Mouse (Mus musculus) cerebral cortex, adult 2 months (tissue): Measurements from ENCODE around the gene Nectin1.

Experiments used
- whole genome bisulfite sequencing: fragments of 180-500 bp; shearing (Covaris S2); methylation state at CpG from one replicate; pipeline ENCODE4 v1.1.7; 2018; 5-methylcytosine and 5-hydroxymethylcytosine counted together

Nectin1 gene

DNA sequence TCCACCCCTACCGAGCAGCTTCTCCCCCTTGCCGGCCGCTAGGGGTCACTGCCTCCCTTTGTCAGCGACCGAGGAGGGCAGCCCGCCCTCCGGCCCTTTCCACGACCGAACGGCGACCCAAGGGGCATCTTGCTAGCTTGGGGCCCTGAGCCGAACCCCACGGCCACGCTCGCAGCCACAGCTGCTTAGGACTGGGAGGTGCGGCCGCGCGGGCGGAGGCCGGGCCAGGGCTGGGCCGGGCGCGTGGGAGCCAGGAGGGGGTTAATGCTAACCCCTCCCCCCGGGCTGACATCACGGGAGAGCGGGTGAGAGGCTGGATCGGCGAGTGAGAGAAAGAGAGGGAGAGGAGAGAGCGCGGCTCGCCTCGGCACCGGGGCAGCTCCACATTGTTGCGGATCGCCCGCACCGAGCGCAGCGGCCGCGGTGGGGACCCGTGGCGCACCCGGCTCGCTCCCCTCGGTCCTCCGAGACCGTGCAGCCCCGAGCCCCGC is at the start of gene Nectin1:
TSS of gene Nectin1 (plus strand) at position 338 of the 491 bp plus-strand sequence.
- under 1% methylated on average over 46 of the region's 51 CpGs for WGBS

DNA sequence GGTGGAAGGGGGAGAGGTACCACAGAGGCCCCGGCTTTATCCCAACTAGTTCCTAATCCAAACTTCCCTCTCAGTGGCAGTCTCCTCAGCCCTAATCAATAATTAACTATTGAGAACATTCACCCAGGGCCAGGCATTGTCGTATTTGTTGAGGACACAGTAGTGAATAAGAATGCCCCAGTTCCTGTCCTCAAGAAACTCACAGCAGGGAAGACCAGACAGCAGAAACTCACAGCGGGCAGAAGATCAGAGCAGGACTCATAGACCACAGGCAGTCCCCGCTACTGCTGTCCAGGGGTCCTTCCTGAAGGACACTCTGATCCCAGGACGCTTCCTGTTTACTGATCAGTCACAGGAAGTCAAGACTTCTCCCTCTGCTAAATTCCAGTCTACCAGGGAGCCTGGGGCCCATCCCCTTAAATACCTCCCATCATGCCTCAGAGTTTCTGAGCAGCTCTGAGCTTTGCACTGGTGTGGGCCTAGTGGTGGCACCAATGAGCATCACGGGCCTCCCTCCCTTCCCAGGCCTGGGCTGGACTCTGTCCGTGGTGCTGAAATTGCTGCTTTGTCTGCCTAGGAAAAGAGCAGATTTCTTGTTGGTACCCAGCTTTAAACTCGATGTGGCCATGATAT is 45.6 kb upstream of the Nectin1 start:
- 48% methylated on average over 8 of the region's 8 CpGs for WGBS

DNA sequence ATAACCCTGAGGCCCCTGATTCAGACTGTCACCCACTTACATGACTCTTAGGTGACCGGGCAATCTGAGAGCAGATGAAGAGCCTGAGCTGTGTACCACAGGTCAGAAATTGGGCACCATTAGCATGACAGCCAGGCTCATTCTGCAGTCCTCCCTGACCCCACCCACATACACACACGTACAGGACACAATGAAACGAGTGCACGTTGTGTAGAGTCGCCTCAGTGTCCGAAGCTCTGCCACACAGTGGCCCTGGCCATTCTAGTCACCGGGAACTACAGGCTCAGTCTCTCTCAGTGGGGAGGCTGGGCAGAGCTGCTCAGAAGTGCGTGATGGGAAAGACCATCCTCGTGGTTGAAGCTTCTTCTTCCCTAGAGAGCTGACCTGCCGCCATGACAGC is 44.9 kb upstream of the Nectin1 start:
- 88% methylated on average over 10 of the region's 10 CpGs for WGBS

DNA sequence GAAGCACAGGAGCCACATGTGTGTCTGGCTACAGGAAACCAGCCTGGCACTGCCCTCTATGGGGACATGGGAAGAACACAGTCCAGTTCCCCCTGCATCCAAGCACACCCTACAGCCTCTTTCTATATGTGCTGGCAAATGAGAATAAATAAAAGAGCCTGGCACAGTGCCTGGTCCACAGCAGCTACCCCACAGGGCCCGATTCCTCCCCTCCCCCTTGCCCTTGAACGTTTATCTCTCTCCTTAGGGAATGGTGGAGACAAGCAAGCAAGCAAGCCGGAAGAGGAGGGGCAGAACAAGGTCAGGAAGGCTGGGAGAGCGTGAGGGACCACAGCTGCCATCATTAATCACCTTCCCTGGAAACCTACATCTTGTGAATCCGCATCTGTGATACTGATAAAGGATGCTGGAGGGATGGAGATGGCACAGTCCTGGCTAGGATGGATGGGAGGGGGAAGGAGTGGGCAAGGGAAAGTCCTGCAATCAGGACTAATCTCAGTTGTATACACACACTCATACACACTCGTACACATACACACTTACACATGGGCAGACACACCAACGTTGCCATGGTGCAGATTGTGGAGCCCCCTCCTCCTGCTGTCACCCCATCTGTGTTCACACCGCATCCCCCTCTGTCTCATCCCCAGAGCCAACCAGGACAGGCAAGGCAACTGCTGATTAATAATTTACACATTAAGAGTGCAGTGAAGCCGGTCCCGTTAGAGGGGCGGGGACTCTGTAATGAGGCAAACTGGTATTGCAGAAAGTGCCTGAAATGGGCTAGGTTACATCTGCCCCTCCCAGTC is 44.2 kb upstream of the Nectin1 start:
- 43% methylated on average over 11 of the region's 11 CpGs for WGBS

DNA sequence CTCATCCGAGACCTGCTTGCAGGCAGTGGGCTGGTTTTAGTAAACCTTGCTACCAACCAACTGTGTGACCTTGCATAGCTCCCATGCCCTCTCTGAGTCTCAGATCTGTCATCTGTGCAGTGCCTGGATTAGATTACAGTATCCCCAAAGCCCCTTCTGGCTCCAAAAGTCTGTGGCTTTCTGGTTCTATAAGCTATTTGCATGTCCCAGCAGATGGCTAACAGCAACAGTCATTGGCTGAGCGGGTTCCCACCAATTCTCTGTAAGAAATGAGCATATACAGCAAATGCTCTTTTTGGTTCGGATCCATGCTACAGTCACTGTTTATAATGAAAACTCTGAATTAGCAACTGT is 43.6 kb upstream of the Nectin1 start:
- 48% methylated on average over 3 of the region's 3 CpGs for WGBS

DNA sequence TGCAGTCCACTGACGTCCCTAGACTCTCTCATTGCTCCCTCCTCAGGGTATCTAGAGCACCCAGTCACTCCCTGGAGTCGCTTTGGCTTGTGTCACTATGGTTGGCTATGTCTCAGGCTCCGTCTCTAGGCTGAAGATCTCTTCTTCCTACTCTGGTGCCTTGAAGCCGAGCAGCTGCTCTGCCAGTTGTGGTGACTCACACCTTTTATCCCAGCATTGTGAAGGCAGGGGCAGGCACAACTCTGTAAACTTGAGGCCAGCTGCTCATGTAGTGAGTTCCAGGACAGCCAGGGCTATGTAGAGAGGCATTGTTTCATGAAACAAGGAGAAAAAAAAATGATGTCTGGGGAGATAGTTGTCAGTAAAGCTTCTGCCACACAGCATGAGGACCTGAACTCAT is 36.2 kb upstream of the Nectin1 start:
- WGBS, result 61% methylated on average over 4 of the region's 4 CpGs

DNA sequence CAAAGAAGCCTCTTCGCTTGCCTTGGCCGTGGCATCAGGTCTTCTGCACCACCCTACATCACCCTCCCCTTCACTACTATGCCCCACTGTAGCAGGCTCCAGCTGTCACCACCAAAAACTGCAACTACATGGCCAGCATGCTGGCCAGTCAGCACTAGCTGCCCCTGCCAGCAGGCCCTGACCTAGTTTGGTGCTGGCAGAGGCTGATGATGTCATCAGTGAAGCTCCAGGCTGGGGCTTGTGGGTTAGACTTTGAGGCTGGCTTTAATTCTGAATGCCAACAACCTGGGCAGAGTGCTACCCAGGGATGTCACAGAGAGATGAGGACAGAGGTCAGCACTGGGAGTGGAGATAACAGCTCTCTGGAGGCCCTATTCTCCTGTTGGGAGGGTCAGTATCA is 35.1 kb upstream of the Nectin1 start:
- WGBS, result 71% methylated on average over 2 of the region's 2 CpGs

DNA sequence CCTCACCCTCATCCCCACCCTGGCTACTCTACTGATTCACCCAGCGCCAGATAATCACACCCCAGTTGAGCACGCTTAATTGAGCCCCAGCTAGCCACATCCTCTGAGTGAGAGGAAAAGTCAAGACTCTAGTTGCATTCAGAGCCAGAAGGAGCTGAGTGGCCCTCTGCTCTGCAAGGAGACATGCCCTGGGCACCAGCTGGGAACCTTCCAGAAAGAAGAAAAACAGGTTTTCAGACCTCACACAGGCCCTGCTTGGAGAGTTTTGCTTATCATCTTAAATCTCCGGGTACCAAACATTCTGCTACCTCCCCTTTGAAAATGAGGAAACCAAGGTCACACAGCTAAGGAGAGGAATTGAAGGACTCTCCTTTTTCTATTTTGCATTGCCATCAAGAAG is 30.4 kb upstream of the Nectin1 start:
- 92% methylated on average over 3 of the region's 3 CpGs for WGBS

DNA sequence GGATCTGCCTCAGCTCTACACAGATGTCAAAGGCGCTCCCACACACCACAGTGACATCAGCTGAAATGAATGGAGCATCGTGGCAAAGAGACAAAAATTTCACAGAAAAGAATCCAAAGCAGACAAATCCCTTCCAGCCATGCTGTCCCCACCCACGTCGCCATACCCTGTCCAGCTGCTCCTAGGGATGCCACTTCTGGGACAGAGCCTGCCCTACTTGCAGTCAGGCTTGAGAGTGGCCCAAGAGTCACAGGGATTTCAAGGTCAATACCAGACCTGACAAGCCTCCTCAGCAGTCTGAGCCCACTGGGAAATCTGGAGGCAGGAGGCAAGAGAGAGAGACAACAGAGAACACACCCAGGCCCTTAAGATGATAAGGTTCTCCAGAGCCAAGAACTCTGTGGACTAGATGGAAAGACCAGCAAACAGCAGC is 24.4 kb upstream of the Nectin1 start:
- 46% methylated on average over 4 of the region's 4 CpGs for WGBS

DNA sequence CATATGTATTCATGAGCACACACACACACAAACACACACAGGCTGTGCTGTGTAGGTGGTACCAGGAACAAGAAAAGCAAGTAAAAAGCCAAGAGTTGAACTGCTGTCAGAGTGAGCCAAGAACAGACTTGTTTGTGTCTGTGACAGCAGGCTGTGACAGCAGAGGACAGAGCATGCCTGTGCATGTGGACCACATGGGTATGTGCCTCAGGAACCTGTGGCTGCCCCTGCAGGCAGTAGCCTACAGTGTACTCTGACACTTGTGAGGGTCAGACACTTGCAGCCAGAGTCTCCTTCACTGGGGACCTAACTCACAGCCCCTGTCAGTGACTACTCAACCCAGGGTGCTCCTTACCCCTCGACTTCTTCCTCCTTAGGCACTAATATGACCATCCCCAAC is 23.7 kb upstream of the Nectin1 start:
- WGBS, result 84% methylated on average over 1 of the region's 1 CpGs

DNA sequence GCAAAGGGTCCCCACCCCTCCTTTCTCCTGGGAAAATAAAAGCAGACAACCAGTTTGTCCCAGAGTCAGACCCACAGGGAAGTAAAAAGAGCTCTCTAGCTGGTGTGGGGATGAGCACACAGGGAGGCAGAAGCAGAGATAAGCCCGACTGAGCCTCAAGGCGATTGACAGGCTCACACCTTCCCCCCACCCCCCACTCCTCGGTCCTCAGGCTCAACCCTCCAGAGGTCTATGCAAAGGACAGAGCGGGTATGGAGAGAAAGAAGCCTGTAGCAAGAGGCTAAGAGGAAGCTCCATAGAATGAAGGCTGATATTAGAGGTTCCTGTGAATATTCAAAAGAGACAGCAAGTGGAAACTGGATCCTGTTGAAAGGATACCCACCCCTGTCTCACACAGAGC is 19.7 kb upstream of the Nectin1 start:
- WGBS, result 71% methylated on average over 4 of the region's 4 CpGs

DNA sequence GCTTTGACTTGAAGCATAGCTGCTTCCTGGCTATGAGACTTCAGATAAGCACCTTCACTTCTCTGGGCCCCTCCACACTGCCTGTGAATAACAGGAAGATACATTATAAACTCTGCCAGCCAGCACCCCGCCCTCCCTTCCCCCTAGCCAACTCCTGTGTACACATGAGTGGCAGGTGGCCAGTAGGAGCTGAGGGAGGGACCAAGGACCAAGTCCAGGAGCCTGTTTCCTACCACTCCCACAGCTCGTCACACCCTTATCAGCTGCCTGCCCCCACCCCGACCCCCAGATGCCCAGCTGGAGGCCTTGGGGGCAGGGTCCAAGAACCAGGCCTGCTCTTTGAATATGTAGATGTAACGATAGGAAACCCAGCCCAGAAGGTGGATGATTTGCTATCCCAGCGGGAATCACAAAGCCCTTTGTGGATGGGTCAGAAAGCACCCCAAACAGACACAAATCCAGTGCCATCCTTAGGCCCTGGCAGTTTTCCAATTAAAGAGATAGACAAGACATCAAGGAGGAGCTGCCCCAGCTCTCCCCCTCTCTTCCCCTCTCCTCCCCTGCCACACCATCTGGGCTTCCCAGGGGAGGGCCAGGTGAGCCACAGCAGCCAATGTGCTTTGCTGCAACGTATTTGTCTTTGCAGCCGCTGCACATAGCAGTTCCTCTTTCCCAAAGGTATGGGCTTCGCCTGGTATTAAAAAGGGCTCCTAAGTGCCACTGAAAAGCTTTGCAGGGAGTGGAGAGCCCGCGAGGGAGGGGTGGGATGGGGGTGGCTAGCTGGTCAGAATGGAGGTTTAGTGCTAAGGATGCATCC is 14.1 kb upstream of the Nectin1 start:
- 43% methylated on average over 10 of the region's 10 CpGs for WGBS

DNA sequence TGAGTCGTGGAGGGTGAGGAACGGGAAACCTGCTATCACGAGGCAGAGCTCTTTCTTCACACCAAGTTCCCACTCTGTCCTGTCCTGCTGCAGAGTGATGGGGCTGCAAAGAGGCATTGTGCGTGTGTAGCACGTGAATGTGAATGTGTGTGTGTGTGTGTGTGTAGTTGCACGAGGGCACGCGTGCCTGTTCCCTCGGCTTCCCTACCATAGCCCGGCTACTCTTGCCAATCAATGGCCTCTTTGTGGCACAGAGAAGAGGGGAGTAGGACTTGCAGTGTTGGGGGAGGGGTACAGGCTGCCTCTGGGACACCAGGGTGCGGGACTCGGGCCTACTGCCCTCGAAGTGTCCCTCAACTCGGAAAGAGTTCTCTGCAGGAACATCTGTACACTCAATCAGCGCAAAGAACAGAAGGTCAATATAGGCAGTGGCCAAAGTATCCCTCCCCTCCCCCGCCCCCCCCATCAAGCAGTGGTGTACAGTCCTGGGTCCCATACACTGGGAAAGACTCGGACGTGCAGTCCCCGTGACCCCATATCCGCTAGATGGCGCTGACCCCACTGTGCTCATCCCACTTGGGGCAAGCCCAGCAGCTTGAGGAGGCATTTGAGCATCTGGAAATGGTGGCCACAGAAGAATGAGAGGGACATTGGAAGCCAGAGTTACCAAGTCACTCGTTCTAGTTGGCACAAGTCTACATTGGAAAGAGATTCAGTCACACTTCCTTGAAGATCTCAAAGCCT is 13.3 kb upstream of the Nectin1 start:
- WGBS, result 25% methylated on average over 22 of the region's 22 CpGs

DNA sequence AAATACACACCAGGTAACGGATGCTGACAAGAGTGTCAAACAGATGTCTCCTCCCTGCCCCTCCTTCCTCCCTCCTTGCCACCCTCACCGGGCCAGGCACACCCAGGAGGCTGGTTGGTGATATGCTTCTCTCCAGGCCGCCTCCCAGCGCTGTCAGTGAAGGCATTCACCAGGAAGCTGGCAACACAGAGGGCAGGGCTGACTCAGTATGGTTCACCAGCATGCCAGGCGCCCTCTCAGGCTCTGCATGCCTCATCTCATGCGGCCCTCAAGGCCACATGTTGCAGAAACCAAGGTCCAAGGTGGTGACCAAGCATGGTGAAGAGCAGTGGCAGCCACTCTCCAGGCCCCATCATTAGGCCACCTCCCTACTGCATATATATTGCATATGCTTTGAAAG is 11.9 kb upstream of the Nectin1 start:
- 80% methylated on average over 6 of the region's 6 CpGs for WGBS

DNA sequence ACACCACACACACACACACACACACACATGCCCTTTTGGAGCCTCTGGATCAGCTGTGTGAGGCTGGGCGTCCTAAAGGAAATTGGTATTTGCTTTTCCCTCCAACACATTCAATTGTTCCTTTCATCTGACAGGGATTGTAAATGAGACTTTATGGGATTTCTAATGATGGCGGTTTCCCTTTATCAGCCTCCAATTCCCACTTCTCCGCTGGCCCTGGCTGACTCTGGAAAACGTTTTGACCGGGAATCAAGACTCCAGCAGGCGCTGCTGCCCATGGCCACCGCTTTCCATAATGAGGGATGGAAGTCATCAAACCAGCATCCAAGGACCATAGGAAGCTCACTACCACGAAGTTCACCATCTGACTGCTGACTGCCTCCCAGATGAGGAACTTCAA is 11.1 kb upstream of the Nectin1 start:
- WGBS, result 82% methylated on average over 8 of the region's 8 CpGs

DNA sequence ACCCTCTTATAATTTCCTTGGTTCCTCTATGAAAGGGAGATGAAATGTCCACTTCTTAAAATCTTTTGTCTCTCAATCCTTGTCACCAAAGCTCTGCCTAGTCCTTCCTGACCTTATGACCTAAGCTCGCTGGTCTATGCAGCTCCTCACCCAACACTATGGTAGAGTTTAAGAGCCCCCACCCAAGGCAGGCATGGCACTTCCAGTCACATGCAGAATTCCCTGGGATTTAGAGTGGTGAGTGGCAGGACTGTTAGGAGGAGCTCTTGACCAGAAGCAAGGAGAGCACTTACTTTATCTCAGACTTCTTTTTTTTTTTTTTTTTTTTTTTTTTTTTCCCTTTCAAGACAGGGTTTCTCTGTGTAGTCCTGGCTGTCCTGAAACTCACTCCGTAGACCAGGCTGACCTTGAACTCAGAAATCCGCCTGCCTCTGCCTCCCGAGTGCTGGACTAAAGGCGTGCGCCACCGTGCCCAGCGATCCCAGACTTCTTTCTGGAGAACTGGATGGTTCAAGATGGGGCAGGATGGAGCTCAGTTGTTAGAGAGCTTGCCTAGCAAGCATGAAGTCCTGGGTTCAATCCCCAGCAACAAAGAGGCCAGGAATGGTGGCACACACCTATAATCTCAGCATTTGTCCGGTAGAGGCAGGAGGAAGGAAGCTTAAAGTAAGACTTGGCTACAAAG is 7.6 kb upstream of the Nectin1 start:
- 97% methylated on average over 9 of the region's 9 CpGs for WGBS

DNA sequence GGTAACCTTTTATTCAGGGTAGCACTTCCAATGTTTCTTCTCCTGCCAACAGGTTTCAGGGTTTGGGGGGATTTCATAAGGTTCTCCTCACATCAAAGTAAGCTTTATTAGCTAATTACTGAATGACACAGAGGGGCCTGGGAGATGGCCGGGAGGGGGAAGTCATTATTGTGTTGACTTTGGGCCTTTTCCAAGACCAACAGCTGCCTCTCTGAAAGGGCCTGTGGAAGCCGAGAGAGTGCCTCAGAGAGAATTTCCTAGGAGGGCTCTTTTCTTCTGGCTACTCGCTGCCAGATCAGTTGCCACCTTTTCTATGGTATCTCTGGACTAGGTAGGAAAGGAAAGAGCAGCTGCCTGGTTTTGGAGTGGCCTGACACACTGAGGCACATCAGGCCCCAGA is 6.5 kb upstream of the Nectin1 start:
- WGBS, result 49% methylated on average over 3 of the region's 3 CpGs

DNA sequence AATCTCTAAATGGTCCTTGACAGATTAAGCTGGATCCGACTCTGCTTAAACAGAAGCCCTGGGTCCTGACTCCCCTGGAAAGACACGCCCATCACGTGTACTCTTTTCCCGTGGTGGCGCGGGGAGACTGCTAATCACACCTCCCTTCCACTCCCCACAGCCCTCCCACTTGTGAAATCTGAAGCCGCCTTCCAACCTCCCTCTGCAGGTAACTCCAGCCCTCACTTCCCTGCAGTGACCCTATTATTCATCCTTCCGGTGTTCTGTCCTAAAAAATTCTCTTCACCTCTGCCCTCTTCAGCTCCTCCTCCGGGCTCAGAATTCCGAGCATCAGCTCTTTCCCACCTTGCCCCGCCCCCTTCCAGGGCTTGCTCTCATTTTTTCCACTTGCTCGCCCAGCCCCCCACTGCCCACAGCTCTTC is 5.9 kb upstream of the Nectin1 start:
- 5% methylated on average over 12 of the region's 12 CpGs for WGBS

DNA sequence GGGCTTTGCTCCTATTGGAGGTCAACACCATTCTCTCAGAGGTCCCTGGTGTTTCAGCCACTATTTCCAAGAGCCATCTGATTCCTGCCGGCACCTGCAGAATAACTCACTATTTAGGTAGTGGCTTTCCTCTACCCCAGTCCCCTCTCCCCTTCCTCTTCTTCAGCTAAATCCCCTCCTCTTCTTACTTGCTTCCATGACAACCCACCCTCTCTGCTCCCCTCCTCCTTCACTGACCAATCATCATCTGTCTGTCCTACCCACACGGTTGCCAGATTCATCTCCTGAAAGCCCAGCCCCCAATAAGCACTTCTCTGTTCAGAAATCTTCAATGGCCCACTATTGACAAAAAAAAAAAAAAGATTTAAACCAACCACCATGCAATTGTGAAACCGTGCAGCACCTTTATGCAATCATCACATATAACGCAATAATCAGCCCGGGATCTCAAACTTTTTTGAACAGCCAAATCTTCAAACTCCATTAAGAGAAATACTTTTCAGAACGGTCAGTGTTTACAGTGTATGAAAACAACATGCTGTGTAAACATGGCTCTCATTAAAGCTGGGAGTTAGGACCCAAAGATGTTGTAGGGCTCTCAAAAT is 5.2 kb upstream of the Nectin1 start:
- WGBS, result 52% methylated on average over 6 of the region's 6 CpGs

DNA sequence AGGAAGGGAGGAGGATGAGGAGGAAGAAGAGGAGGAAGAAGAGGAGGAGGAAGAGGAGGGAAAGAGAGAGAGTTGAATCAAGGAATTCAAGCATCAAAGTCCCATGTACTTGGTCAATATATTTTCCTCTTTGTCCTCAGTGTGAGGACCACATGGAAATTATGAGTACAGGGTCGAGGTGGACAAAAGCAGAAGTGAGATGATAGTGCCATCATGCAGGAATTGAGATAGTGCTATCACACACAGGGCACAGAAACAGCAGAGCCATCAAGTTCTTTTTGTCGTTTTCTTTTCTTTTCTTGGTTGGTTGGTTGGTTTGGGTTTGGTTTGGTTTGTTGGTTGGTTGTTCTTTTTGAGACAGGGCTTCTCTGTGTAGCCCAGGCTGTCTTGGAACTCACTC is 2.5 kb upstream of the Nectin1 start:
- 96% methylated on average over 2 of the region's 2 CpGs for WGBS

DNA sequence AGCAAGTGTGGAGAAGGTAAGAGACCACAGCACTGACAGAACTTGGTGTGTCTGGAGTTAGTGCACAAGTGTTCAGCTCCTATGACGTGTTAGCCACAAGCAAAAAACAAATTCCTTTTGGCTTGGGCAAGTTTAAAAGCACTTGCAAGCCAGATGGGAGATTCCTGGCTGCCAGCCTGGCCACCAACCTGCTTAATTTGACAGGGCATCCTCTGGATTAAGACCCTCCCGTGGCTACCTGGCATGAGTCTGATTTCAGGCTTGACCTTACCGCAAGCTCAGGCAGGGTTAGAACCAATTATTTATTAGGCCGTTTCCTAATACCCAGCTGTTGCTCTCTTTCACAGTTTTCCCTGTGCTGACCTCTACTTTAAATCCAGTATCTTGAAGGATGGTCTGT is 1.7 kb upstream of the Nectin1 start:
- whole genome bisulfite sequencing, result 81% methylated on average over 4 of the region's 4 CpGs
